Mouse (Mus musculus): ENCODE data around the gene Lurap1l. TPM values are rescaled to one million over a fixed set of nuclear protein-coding genes. Genes with fewer than 3 reads are reported as not detected.

Lurap1l gene
- polyA plus RNA-seq (2014; fragmentation: Illumina TruSeq; extraction: RNeasy Lipid Tissue Mini Kit (QIAGEN cat#74804)): 7.9 TPM

DNA sequence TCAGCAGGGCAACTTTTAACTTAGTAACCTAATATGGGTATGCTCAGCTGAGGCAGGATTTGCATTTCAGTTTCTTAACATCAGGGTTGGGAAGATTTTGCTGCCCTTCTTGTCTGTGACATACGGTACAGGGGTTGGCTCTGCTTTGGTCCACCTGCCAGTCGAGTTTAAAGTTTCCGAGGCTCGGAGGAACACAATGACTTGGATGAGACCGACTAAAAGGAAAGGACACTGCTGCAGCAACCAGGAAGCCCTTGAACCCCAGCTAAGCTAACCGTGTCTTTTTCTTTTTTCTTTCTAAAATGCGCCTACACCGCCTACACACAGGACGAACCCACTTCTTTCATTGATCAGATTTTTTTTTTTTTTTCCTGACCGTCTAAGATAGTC lies at the start of gene Lurap1l:
Gene Lurap1l (plus strand): TSS at position 166 of the 390 bp plus-strand sequence.

Other genes with a start within 250 kb of the Lurap1l start
- not detected for gene Tyrp1, start 76.5 kb upstream of the Lurap1l start, polyA plus RNA-seq (2014; fragmentation: Illumina TruSeq; extraction: RNeasy Lipid Tissue Mini Kit (QIAGEN cat#74804))